Mouse (Mus musculus) neural tube, embryonic 14.5 days (tissue): ENCODE results near the gene Nisch. TPM values are rescaled to one million over a fixed set of nuclear protein-coding genes. Genes with fewer than 3 reads are reported as not detected.

Experiments used
- ATAC-seq: fragments of 200-750 bp; cut with Nextera tagmentation; 2 replicates; pipeline ENCODE4 v1.8.0; 2017; ENCODE audit warnings: low read depth, mild to moderate bottlenecking, moderate TSS enrichment, moderate library complexity
- H3K27ac ChIP-seq: fragments of 300-500 bp; sonication (generic); 2 replicates; pipeline ENCODE4 v1.5.1; 2014; ENCODE audit warnings: low read depth, mild to moderate bottlenecking, control low read depth, low read length, moderate library complexity, mixed read lengths
- H3K27me3 ChIP-seq: fragments of 300-500 bp; sonication (generic); 2 replicates; pipeline ENCODE4 v1.6.1; 2014; ENCODE audit warnings: low read length; ENCODE audit not compliant: control insufficient read depth, insufficient read depth
- H3K36me3 ChIP-seq: fragments of 300-500 bp; sonication (generic); 2 replicates; pipeline ENCODE4 v1.6.1; 2014; ENCODE audit warnings: low read length, mixed read lengths; ENCODE audit not compliant: control insufficient read depth, insufficient read depth
- H3K4me1 ChIP-seq: fragments of 300-500 bp; sonication (generic); 2 replicates; pipeline ENCODE4 v1.6.1; 2014; ENCODE audit warnings: low read length; ENCODE audit not compliant: control insufficient read depth, insufficient read depth
- H3K4me2 ChIP-seq: fragments of 300-500 bp; sonication (generic); 2 replicates; pipeline ENCODE4 v1.6.1; 2014; ENCODE audit warnings: mild to moderate bottlenecking, low read depth, low read length, control low read depth
- H3K4me3 ChIP-seq: fragments of 300-500 bp; sonication (generic); 2 replicates; pipeline ENCODE4 v1.5.1; 2014; ENCODE audit warnings: low read depth, low read length, control low read depth, mixed read lengths
- H3K9ac ChIP-seq: fragments of 300-500 bp; sonication (generic); replicated peaks from 2 replicates; pipeline ENCODE4 v1.6.1; 2014; ENCODE audit warnings: low read depth, mild to moderate bottlenecking, control low read depth, low read length, mixed read lengths
- H3K9me3 ChIP-seq: fragments of 300-500 bp; sonication (generic); 2 replicates; pipeline ENCODE4 v1.6.1; 2016; ENCODE audit warnings: low read length; ENCODE audit not compliant: control insufficient read depth
- WGBS: fragments of 180-500 bp; shearing (Covaris S2); extraction: QIAGEN DNeasy Blood & Tissue Kit; methylation state at CpG from one replicate; pipeline ENCODE4 v1.1.7; 2014; 5-methylcytosine and 5-hydroxymethylcytosine counted together
- polyA plus RNA-seq: library from polyadenylated mRNA; unstranded; fragments of >200 nt; fragmentation: Nextera tagmentation; extraction: Ambion mirVana; gene quantifications from 2 replicates; pipeline ENCODE4 v1.2.1, GENCODE M21; 2014

Nisch gene
- polyA plus RNA-seq, 1 experiment from 2014 or later, result 282 TPM

DNA sequence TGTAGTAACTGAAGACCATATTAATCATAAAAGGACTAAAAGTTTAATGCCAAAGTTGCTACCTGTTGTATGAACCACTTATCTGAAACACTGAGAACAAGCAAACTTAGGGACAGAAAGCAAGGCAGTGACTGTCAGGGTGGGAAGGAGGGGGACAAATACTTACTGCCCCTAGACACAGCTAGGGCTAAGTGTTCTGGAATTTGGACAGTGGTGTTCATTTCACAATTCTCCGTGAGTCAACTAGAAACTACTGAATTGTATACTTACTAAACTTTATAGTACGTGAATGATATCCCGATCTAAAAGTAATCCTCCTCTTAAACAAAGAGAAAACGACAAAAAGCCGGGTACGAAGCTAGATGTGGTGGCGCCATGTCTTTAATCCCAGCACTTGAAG, 17.1 kb downstream of the Nisch start:
- no peak for ATAC-seq
- Histone ChIP-seq H3K4me2 (no peak overlapping the region), H3K36me3 (peaks cover 66% of the 10 kb centered on the region), H3K27me3 (no peaks in the 10 kb centered on the region), H3K27ac (no peak overlapping the region), H3K4me1 (peaks cover 11% of the 10 kb centered on the region; the same call in 1 of the 2 replicates), H3K4me3 (no peak overlapping the region), H3K9me3 (no peaks in the 10 kb centered on the region), H3K9ac (no peak overlapping the region)
- WGBS, result 94% methylated on average over 7 of the region's 7 CpGs

GRCm38 (mm10) chr14:31197547-31198516, 18.9 kb downstream of the Nisch start:
- no peak for ATAC-seq
- H3K9ac ChIP-seq, result no peak overlapping the region
- H3K4me3 ChIP-seq, result no peak overlapping the region
- 0 out of 2 replicates have a peak, but pooled peaks cover 4% of the 10 kb centered on the region for H3K4me1 ChIP-seq
- H3K27me3 ChIP-seq, result no peaks in the 10 kb centered on the region
- H3K27ac ChIP-seq, result no peak overlapping the region
- no peak overlapping the region for H3K4me2 ChIP-seq
- H3K36me3 ChIP-seq, result peaks cover 63% of the 10 kb centered on the region
- WGBS, result 71% methylated on average over 16 of the region's 16 CpGs
- H3K9me3 ChIP-seq, result no peaks in the 10 kb centered on the region

- Histone ChIP-seq H3K4me2 (no peak overlapping the region), H3K27ac (no peak overlapping the region), H3K4me3 (no peak overlapping the region), H3K36me3 (peaks cover 67% of the 10 kb centered on the region), H3K4me1 (0 out of 2 replicates have a peak, but pooled peaks cover 4% of the 10 kb centered on the region), H3K9me3 (no peaks in the 10 kb centered on the region), H3K27me3 (no peaks in the 10 kb centered on the region), H3K9ac (no peak overlapping the region)
- ATAC-seq, result no peak
Measured at GRCm38 (mm10) chr14:31195968-31196367, 20.8 kb downstream of the Nisch start.

GRCm38 (mm10) chr14:31195521-31195920, 21.2 kb downstream of the Nisch start:
- Histone ChIP-seq H3K27ac (no peak overlapping the region), H3K36me3 (peaks cover 67% of the 10 kb centered on the region), H3K9ac (no peak overlapping the region), H3K4me2 (no peak overlapping the region), H3K4me3 (no peak overlapping the region), H3K27me3 (no peaks in the 10 kb centered on the region), H3K9me3 (no peaks in the 10 kb centered on the region), H3K4me1 (0 out of 2 replicates have a peak, but pooled peaks cover 4% of the 10 kb centered on the region)
- ATAC-seq, result no peak
- WGBS, result 96% methylated on average over 4 of the region's 4 CpGs

DNA sequence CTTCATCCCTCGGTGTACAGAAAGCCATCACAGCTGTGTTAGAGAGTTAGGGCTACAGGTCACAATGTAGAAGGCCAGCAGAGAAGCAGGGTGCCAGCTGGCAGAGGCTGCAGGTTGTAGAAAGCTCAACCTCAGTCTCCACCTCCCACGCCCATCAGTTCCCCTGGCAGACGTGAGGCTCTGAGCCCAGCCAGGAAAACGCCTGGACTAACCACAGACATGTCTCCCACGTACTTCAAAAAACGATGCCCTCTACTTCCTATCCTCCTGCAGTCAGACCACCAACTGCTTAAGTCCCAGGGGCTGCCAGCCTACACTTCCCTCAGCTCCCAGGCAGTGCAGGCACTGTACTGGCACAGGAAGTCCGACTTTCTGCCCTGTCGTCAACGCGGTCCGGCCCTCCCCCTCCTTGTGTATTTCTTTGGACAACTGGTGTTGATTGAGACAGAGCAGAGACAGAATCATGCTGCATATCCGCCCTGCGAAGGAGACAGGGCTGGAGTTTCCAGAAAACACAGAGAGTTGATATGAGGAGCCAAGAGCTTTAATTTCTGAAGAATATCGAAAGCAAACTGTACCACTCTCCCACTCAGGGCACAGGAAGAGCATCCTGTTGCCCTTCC, 21.7 kb downstream of the Nisch start:
- H3K27ac ChIP-seq, result no peak overlapping the region
- 0 out of 2 replicates have a peak, but pooled peaks cover 4% of the 10 kb centered on the region for H3K4me1 ChIP-seq
- peaks cover 67% of the 10 kb centered on the region for H3K36me3 ChIP-seq

GRCm38 (mm10) chr14:31194441-31194840, 22.3 kb downstream of the Nisch start:
- 0 out of 2 replicates have a peak, but pooled peaks cover 4% of the 10 kb centered on the region for H3K4me1 ChIP-seq
- no peak for ATAC-seq
- no peaks in the 10 kb centered on the region for H3K27me3 ChIP-seq
- 94% methylated on average over 2 of the region's 2 CpGs for WGBS
- H3K9ac ChIP-seq, result no peak overlapping the region
- no peaks in the 10 kb centered on the region for H3K9me3 ChIP-seq
- H3K27ac ChIP-seq, result no peak overlapping the region
- H3K4me2 ChIP-seq, result no peak overlapping the region
- no peak overlapping the region for H3K4me3 ChIP-seq
- peaks cover 68% of the 10 kb centered on the region for H3K36me3 ChIP-seq

More for the DNA sequence above, 21.7 kb downstream of the Nisch start:
- no peak overlapping the region for H3K4me2 ChIP-seq
- no peak overlapping the region for H3K9ac ChIP-seq
- 90% methylated on average over 14 of the region's 14 CpGs for WGBS
- H3K9me3 ChIP-seq, result no peaks in the 10 kb centered on the region
- H3K27me3 ChIP-seq, result no peaks in the 10 kb centered on the region
- no peak overlapping the region for H3K4me3 ChIP-seq
- ATAC-seq, result no peak

DNA sequence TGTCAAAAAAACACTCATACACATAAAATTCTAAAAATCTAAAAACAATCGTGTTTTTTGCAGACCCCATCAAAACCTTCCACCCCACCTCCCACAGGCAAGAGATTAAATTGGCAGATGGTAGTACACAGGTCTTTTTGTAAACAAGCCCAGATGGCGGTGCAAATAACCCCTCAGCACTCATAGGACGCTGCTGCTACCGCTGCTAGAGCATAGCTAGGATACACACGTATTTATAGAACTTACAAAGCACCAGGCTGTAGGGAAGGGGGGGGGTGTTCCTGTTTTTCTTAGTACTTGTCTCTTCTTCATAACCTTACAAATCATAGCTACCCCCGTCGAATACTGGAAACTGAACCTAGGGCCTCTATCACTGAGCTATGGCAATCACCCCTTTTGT, 23.0 kb downstream of the Nisch start:
- Histone ChIP-seq H3K9me3 (no peaks in the 10 kb centered on the region), H3K27me3 (no peaks in the 10 kb centered on the region), H3K36me3 (peaks cover 66% of the 10 kb centered on the region), H3K4me1 (0 out of 2 replicates have a peak, but pooled peaks cover 4% of the 10 kb centered on the region), H3K4me2 (no peak overlapping the region), H3K4me3 (no peak overlapping the region), H3K9ac (no peak overlapping the region), H3K27ac (no peak overlapping the region)
- WGBS, result 88% methylated on average over 7 of the region's 7 CpGs
- no peak for ATAC-seq

DNA sequence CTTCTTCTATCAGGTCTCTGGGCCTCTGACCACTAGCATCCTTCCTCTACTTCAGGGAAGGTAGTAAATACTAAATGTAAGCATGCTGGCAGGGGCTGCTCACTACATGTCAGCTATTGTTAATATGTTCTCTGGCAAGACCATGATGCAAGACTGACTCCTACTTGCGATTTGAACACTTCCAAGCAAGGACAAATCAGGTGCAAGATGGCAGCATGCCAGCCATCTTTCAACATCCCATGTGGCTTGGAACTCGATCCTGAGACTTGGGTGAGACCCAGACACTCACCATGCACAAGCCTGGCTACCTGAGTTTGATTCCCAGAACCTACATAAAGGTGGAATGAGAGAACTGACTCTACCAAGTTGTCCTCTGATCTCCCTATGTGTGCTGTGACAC, 24.8 kb downstream of the Nisch start:
- 87% methylated on average over 2 of the region's 2 CpGs for WGBS
- Histone ChIP-seq H3K9ac (no peak overlapping the region), H3K9me3 (no peaks in the 10 kb centered on the region), H3K27me3 (no peaks in the 10 kb centered on the region), H3K4me2 (no peak overlapping the region), H3K4me1 (no peaks in the 10 kb centered on the region), H3K27ac (no peak overlapping the region), H3K4me3 (no peak overlapping the region), H3K36me3 (peaks cover 73% of the 10 kb centered on the region)
- no peak for ATAC-seq

- Histone ChIP-seq H3K9ac (no peak overlapping the region), H3K4me2 (no peak overlapping the region), H3K4me3 (no peak overlapping the region), H3K4me1 (no peaks in the 10 kb centered on the region), H3K9me3 (no peaks in the 10 kb centered on the region), H3K27ac (no peak overlapping the region), H3K27me3 (no peaks in the 10 kb centered on the region), H3K36me3 (peaks cover 93% of the 10 kb centered on the region)
- WGBS, result 89% methylated on average over 3 of the region's 3 CpGs
- ATAC-seq, result no peak
Measured at GRCm38 (mm10) chr14:31189348-31189747, 27.4 kb downstream of the Nisch start.
